In genomic region chr17:25874148-25874720, GRCm38 (mm10) we compare ENCODE assay signal across 8 mouse cellular contexts. TPM values are rescaled to one million over a fixed set of nuclear protein-coding genes. Genes with fewer than 3 reads are reported as not detected.
DNase-seq lines count a peak whose midpoint lies in the region; ATAC-seq and TF ChIP-seq lines count a peak whose summit lies in the region.

No protein-coding gene starts in this region.

- H3K4me3 ChIP-seq in erythroblast, embryonic 14.5 days (replicated peaks): peak overlapping the region; percentile 73
- H3K4me3 ChIP-seq in CH12.LX (replicated peaks in 1 of 3; ENCODE audit: low read depth in 2 of 3, low read length in 2 of 3, poor library complexity in 1 of 3): peak overlapping the region; percentile 61 to 93 (median 63)
- H3K4me3 ChIP-seq in forebrain, embryonic 14.5 days (ENCODE audit: low read depth, low read length): peak overlapping the region; percentile 77
- H3K4me3 ChIP-seq in liver, embryonic 14.5 days (ENCODE audit: insufficient read depth in 1 of 2, low read depth in 2 of 2, low read length in 2 of 2): peak overlapping the region; percentile 91 to 93

- H3K9ac ChIP-seq in CH12.LX (ENCODE audit: insufficient read depth, low read depth): peak overlapping the region; percentile 44
- peak overlapping the region; percentile 80 for H3K9ac ChIP-seq in forebrain, embryonic 14.5 days (ENCODE audit: low read length)
- H3K9ac ChIP-seq in liver, embryonic 14.5 days (replicated peaks): peak overlapping the region; percentile 56

- H3K79me2 ChIP-seq in CH12.LX (replicated peaks; ENCODE audit: control insufficient read depth, extremely low read depth, insufficient read depth, poor library complexity, severe bottlenecking): no peaks in the 10 kb centered on the region

- WGBS in forebrain, embryonic 14.5 days: 6% methylated on average over 14 of the region's 14 CpGs
- 9% methylated on average over 14 of the region's 14 CpGs for WGBS in liver, embryonic 14.5 days (ENCODE audit: insufficient replicate concordance)

- H3K27me3 ChIP-seq in erythroblast, embryonic 14.5 days (ENCODE audit: control insufficient read depth): no peaks in the 10 kb centered on the region
- peaks cover 23% of the 10 kb centered on the region for H3K27me3 ChIP-seq in CH12.LX (replicated peaks)
- H3K27me3 ChIP-seq in forebrain, embryonic 14.5 days (replicated peaks; ENCODE audit: control insufficient read depth, insufficient read depth, low read length): no peaks in the 10 kb centered on the region
- no peaks in the 10 kb centered on the region for H3K27me3 ChIP-seq in liver, embryonic 14.5 days (ENCODE audit: control insufficient read depth, insufficient read depth, low read length)

- dilution Hi-C loops in CH12.LX (cut with MboI; ENCODE audit: extremely low pct_ligation_motif_present, extremely low pct_unique_long_range_greater_than_20kb, low sequenced_read_pairs): no loop called here

- peaks cover 47% of the 10 kb centered on the region for H3K4me1 ChIP-seq in erythroblast, embryonic 14.5 days (ENCODE audit: control insufficient read depth)
- H3K4me1 ChIP-seq in CH12.LX (ENCODE audit: control insufficient read depth in 1 of 2, insufficient read depth in 2 of 2): peaks cover 6 to 18% of the 10 kb centered on the region in 2 experiments
- H3K4me1 ChIP-seq in forebrain, embryonic 14.5 days (ENCODE audit: control insufficient read depth, insufficient read depth, low read length): peaks cover 13% of the 10 kb centered on the region
- H3K4me1 ChIP-seq in liver, embryonic 14.5 days (replicated peaks; ENCODE audit: control insufficient read depth in 2 of 2, insufficient read depth in 2 of 2, low read length in 1 of 2): peaks cover 4 to 13% of the 10 kb centered on the region in 2 experiments

- intact Hi-C loops in left cerebral cortex, postnatal 4 days (cut with DNase I): no loop called here

- TF ChIP-seq CTCF in CH12.LX (conservative IDR thresholded peaks at IDR 0.05 in 1 of 2, IDR thresholded peaks at IDR 0.05 in 1 of 2; ENCODE audit: low read depth in 2 of 2, low read length in 2 of 2): no peak
- TF ChIP-seq CTCF in liver, embryonic 14.5 days (IDR thresholded peaks at IDR 0.05; ENCODE audit: low read depth): no peak

- no peak for TF ChIP-seq POLR2A in CH12.LX (IDR thresholded peaks at IDR 0.05; ENCODE audit: low read depth, low read length)

- H3K27ac ChIP-seq in CH12.LX (ENCODE audit: insufficient read depth, low read depth): peak overlapping the region; percentile 60
- peak overlapping the region; percentile 94 for H3K27ac ChIP-seq in forebrain, embryonic 14.5 days (ENCODE audit: low read depth, low read length)
- peak overlapping the region; percentile 56 for H3K27ac ChIP-seq in liver, embryonic 14.5 days

- peaks cover 22% of the 10 kb centered on the region for H3K36me3 ChIP-seq in erythroblast, embryonic 14.5 days (ENCODE audit: control insufficient read depth)
- H3K36me3 ChIP-seq in CH12.LX (replicated peaks in 1 of 2; ENCODE audit: control insufficient read depth in 1 of 2, insufficient read depth in 1 of 2, low read length in 1 of 2): peaks cover 17 to 26% of the 10 kb centered on the region in 2 experiments
- peaks cover 15% of the 10 kb centered on the region for H3K36me3 ChIP-seq in forebrain, embryonic 14.5 days (ENCODE audit: control insufficient read depth, insufficient read depth, low read length)
- peaks cover 3% of the 10 kb centered on the region; the same call in 1 of the 2 replicates for H3K36me3 ChIP-seq in liver, embryonic 14.5 days (replicated peaks; ENCODE audit: control insufficient read depth, insufficient read depth, low read depth)

- in situ Hi-C loops in CH12.LX (cut with MboI; ENCODE audit: low pct_ligation_motif_present, low pct_unique_long_range_greater_than_20kb, low sequenced_read_pairs): no loop called here

- TF ChIP-seq EP300 in CH12.LX (IDR thresholded peaks at IDR 0.05; ENCODE audit: low read length): no peak
- TF ChIP-seq EP300 in liver, embryonic 14.5 days (IDR thresholded peaks at IDR 0.05; ENCODE audit: low read depth): no peak

- peak overlapping the region; percentile 46 for H3K4me2 ChIP-seq in CH12.LX (ENCODE audit: insufficient read depth, low read depth, poor library complexity, severe bottlenecking)
- peak overlapping the region; percentile 88 for H3K4me2 ChIP-seq in forebrain, embryonic 14.5 days (ENCODE audit: low read length)
- peak overlapping the region; percentile 94 for H3K4me2 ChIP-seq in liver, embryonic 14.5 days (ENCODE audit: low read depth)

- no peak for TF ChIP-seq RAD21 in CH12.LX (IDR thresholded peaks at IDR 0.05; ENCODE audit: low read depth, low read length)

- H3K9me3 ChIP-seq in erythroblast, embryonic 14.5 days (ENCODE audit: control insufficient read depth, low read length): no peaks in the 10 kb centered on the region
- no peaks in the 10 kb centered on the region for H3K9me3 ChIP-seq in CH12.LX (replicated peaks; ENCODE audit: low read length)
- H3K9me3 ChIP-seq in forebrain, embryonic 14.5 days (replicated peaks; ENCODE audit: control insufficient read depth, low read length): no peaks in the 10 kb centered on the region
- H3K9me3 ChIP-seq in liver, embryonic 14.5 days (ENCODE audit: control insufficient read depth, low read length): no peaks in the 10 kb centered on the region

- no peak for ATAC-seq in erythroblast, adult 5-6 weeks (replicated peaks; ENCODE audit: low FRiP score, poor library complexity, severe bottlenecking)
- ATAC-seq in forebrain, embryonic 14.5 days: no peak
- ATAC-seq in liver, embryonic 14.5 days (ENCODE audit: insufficient read depth): no peak

- DNase-seq in CH12.LX (ENCODE audit: extremely low read depth): no peak
- DNase-seq in forebrain, embryonic 14.5 days (ENCODE audit: low spot score): no peak
- no peak for DNase-seq in liver, embryonic 14.5 days (ENCODE audit: low read depth in 3 of 3, low spot score in 3 of 3)
- DNase-seq in left cerebral cortex, postnatal 4 days: no peak
- no peak for DNase-seq in urinary bladder, postnatal 4 days (ENCODE audit: low spot score in 2 of 2)
- no peak for DNase-seq in layer of hippocampus, postnatal 10 days (ENCODE audit: low spot score in 2 of 2)

RNA-seq across cellular contexts. Expression of gene Mettl26, which starts 0.6 kb away (rescaled TPM):
- polyA plus RNA-seq in erythroblast, embryonic 14.5 days (2012): 6.4 and 8.3 TPM in 2 replicates
- total RNA-seq in erythroblast, adult 5-6 weeks (2015; ENCODE audit: low replicate concordance): 7.3 and 9.4 TPM in 2 replicates
- 3.7 and 5.3 TPM in 2 replicates for total RNA-seq in erythroblast, adult 5-6 weeks (2017; ENCODE audit: low replicate concordance)
- total RNA-seq in CH12.LX (2012; rRNA removed) (43.6 and 52.5 TPM in 2 replicates), CH12.LX (2014; rRNA removed) (31.9 and 33.0 TPM in 2 replicates)
- 29.8 and 32.0 TPM in 2 replicates for polyA plus RNA-seq in CH12.LX (2012; ENCODE audit: insufficient read length, low read depth)
- polyA plus RNA-seq in forebrain, embryonic 14.5 days (2014; fragmentation: Nextera tagmentation; extraction: Ambion mirVana): 60.5 and 66.0 TPM in 2 replicates
- 45.3 and 47.6 TPM in 2 replicates for polyA plus RNA-seq in liver, embryonic 14.5 days (2012; rRNA removed)
- 46.5 and 50.3 TPM in 2 replicates for polyA plus RNA-seq in liver, embryonic 14.5 days (2014; fragmentation: Nextera tagmentation; extraction: Ambion mirVana)
- total RNA-seq in left cerebral cortex, postnatal 4 days (2021): 10 to 100 TPM; 24.1 to 25.8 TPM
- 10 to 100 TPM; 31.7 to 32.7 TPM for total RNA-seq in layer of hippocampus, postnatal 10 days (2021)

RNA-seq across cellular contexts. Expression of gene Mcrip2, which starts 5.7 kb away (rescaled TPM):
- polyA plus RNA-seq in erythroblast, embryonic 14.5 days (2012): 3.7 and 4.0 TPM in 2 replicates
- 9.4 and 9.8 TPM in 2 replicates for total RNA-seq in erythroblast, adult 5-6 weeks (2015; ENCODE audit: low replicate concordance)
- total RNA-seq in erythroblast, adult 5-6 weeks (2017; ENCODE audit: low replicate concordance): 1.7 and 8.0 TPM in 2 replicates
- 16.1 and 16.5 TPM in 2 replicates for total RNA-seq in CH12.LX (2012; rRNA removed)
- total RNA-seq in CH12.LX (2014; rRNA removed): 0.82 and 1.4 TPM in 2 replicates
- 1.7 and 2.2 TPM in 2 replicates for polyA plus RNA-seq in CH12.LX (2012; ENCODE audit: insufficient read length, low read depth)
- 15.9 and 17.0 TPM in 2 replicates for polyA plus RNA-seq in forebrain, embryonic 14.5 days (2014; fragmentation: Nextera tagmentation; extraction: Ambion mirVana)
- polyA plus RNA-seq in liver, embryonic 14.5 days (2012; rRNA removed): 22.1 and 23.1 TPM in 2 replicates
- polyA plus RNA-seq in liver, embryonic 14.5 days (2014; fragmentation: Nextera tagmentation; extraction: Ambion mirVana): 44.0 and 44.9 TPM in 2 replicates
- 10 to 100 TPM; 16.7 to 18.3 TPM for total RNA-seq in left cerebral cortex, postnatal 4 days (2021)
- 10 to 100 TPM; 30.6 to 32.6 TPM for total RNA-seq in layer of hippocampus, postnatal 10 days (2021)

RNA-seq across cellular contexts. Expression of gene Wfikkn1, which starts 6.4 kb away (rescaled TPM):
- 0.17 and 0.18 TPM in 2 replicates for polyA plus RNA-seq in erythroblast, embryonic 14.5 days (2012)
- not detected in 2 replicates for total RNA-seq in erythroblast, adult 5-6 weeks (2015; ENCODE audit: low replicate concordance)
- total RNA-seq in erythroblast, adult 5-6 weeks (2017; ENCODE audit: low replicate concordance): 1.0 TPM in 1 of 2 replicates, not detected in the other
- total RNA-seq in CH12.LX (2012; rRNA removed) (0.25 and 0.34 TPM in 2 replicates), CH12.LX (2014; rRNA removed) (0.11 TPM in 1 of 2 replicates, not detected in the other)
- polyA plus RNA-seq in CH12.LX (2012; ENCODE audit: insufficient read length, low read depth): 0.48 and 0.69 TPM in 2 replicates
- polyA plus RNA-seq in forebrain, embryonic 14.5 days (2014; fragmentation: Nextera tagmentation; extraction: Ambion mirVana): 0.36 and 0.47 TPM in 2 replicates
- 0.54 and 0.71 TPM in 2 replicates for polyA plus RNA-seq in liver, embryonic 14.5 days (2012; rRNA removed)
- 0.52 and 0.67 TPM in 2 replicates for polyA plus RNA-seq in liver, embryonic 14.5 days (2014; fragmentation: Nextera tagmentation; extraction: Ambion mirVana)
- 1 to 10 TPM; 1.3 to 2.2 TPM for total RNA-seq in left cerebral cortex, postnatal 4 days (2021)
- 1 to 10 TPM; 1.1 to 1.4 TPM for total RNA-seq in layer of hippocampus, postnatal 10 days (2021)

RNA-seq across cellular contexts. Expression of gene Wdr90, which starts 12.9 kb away (rescaled TPM):
- 1.9 and 3.6 TPM in 2 replicates for polyA plus RNA-seq in erythroblast, embryonic 14.5 days (2012)
- total RNA-seq in erythroblast, adult 5-6 weeks (2015; ENCODE audit: low replicate concordance): 12.5 and 17.6 TPM in 2 replicates
- 10.0 and 12.7 TPM in 2 replicates for total RNA-seq in erythroblast, adult 5-6 weeks (2017; ENCODE audit: low replicate concordance)
- total RNA-seq in CH12.LX (2012; rRNA removed): 31.9 and 38.0 TPM in 2 replicates
- total RNA-seq in CH12.LX (2014; rRNA removed): 16.0 and 17.5 TPM in 2 replicates
- polyA plus RNA-seq in CH12.LX (2012; ENCODE audit: insufficient read length, low read depth): 19.9 and 23.8 TPM in 2 replicates
- 11.6 and 12.2 TPM in 2 replicates for polyA plus RNA-seq in forebrain, embryonic 14.5 days (2014; fragmentation: Nextera tagmentation; extraction: Ambion mirVana)
- 18.1 and 19.6 TPM in 2 replicates for polyA plus RNA-seq in liver, embryonic 14.5 days (2012; rRNA removed)
- 7.5 and 11.1 TPM in 2 replicates for polyA plus RNA-seq in liver, embryonic 14.5 days (2014; fragmentation: Nextera tagmentation; extraction: Ambion mirVana)
- 10 to 100 TPM; 37.4 to 39.4 TPM for total RNA-seq in left cerebral cortex, postnatal 4 days (2021)
- total RNA-seq in layer of hippocampus, postnatal 10 days (2021): 10 to 100 TPM; 25.4 to 37.8 TPM

RNA-seq across cellular contexts. Expression of gene Rhot2, which starts 29.6 kb away (rescaled TPM):
- polyA plus RNA-seq in erythroblast, embryonic 14.5 days (2012): 17.7 and 19.8 TPM in 2 replicates
- 3.3 and 9.8 TPM in 2 replicates for total RNA-seq in erythroblast, adult 5-6 weeks (2015; ENCODE audit: low replicate concordance)
- 19.7 and 28.6 TPM in 2 replicates for total RNA-seq in erythroblast, adult 5-6 weeks (2017; ENCODE audit: low replicate concordance)
- total RNA-seq in CH12.LX (2012; rRNA removed): 16.2 and 26.1 TPM in 2 replicates
- 17.3 and 19.5 TPM in 2 replicates for total RNA-seq in CH12.LX (2014; rRNA removed)
- 33.8 and 51.5 TPM in 2 replicates for polyA plus RNA-seq in CH12.LX (2012; ENCODE audit: insufficient read length, low read depth)
- polyA plus RNA-seq in forebrain, embryonic 14.5 days (2014; fragmentation: Nextera tagmentation; extraction: Ambion mirVana): 9.6 and 11.3 TPM in 2 replicates
- 33.3 and 34.7 TPM in 2 replicates for polyA plus RNA-seq in liver, embryonic 14.5 days (2012; rRNA removed)
- 4.2 and 5.3 TPM in 2 replicates for polyA plus RNA-seq in liver, embryonic 14.5 days (2014; fragmentation: Nextera tagmentation; extraction: Ambion mirVana)
- 10 to 100 TPM; 58.5 to 65.2 TPM for total RNA-seq in left cerebral cortex, postnatal 4 days (2021)
- 10 to 100 TPM; 80.3 to 94.8 TPM for total RNA-seq in layer of hippocampus, postnatal 10 days (2021)
